Mouse (Mus musculus): Measurements from ENCODE around the gene Slc48a1.

DNA sequence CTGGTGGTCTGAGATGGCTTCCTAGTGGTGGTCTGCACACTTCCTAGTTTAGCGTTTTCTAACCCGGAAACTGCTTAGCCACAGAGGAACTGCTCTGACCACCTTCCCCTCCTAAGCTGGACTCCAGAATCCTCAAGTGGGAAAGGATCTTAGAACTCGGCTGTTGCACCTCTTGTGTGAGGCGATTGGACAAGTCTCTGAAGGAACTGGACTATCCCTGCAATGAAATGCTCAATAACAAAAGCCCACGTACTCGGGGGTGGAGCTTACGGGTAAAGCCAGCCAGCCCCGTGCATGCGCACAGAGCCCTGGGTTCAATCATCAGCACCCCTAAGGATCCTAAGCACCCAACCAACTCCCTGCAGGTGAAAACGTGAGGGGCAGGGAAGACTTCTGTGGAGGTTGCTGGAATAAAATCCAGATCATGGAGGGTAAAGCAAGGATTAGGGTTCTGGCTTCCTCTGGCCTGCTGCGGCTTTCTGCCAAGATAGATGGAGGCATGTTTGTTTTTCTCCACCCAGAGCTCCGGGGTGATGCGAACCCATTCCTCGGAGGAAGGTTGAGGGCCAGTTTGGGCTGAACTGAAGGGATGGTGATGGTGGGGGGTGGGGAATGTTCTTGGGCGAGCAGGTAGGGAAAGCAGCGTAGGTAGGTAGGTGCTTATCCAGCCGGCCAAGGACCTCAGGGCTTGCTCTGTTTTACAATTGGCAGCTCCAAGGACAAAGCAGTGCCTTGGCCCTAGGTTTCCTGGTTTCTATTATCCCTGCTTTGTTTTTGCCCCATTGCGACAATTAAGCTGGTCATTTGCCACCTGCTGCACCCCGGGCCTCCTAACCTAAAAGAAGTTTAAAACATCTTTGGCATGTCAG is 9.7 kb downstream of the Slc48a1 start:
- no peak for TF ChIP-seq CTCF (IDR thresholded peaks at IDR 0.05; ENCODE audit: low read depth)
- no peak for TF ChIP-seq EP300 (IDR thresholded peaks at IDR 0.05; ENCODE audit: low read depth)

Measured in liver, embryonic 14.5 days (tissue).